Mouse (Mus musculus): ENCODE measurements around the gene 2410004B18Rik. TPM values are rescaled to one million over a fixed set of nuclear protein-coding genes. Genes with fewer than 3 reads are reported as not detected.

The 2410004B18Rik gene
- polyA plus RNA-seq, 2 experiments: 31.2 to 47.8 TPM

- Histone ChIP-seq H3K27ac (replicated peaks; ENCODE audit: low read depth, low read length) (no peak overlapping the region), H3K9ac (ENCODE audit: low read depth, low read length, severe bottlenecking) (peak overlapping the region; percentile 9), H3K4me3 (replicated peaks; ENCODE audit: low read length) (peak overlapping the region; percentile 10; the same call in 1 of the 2 replicates), H3K4me1 (ENCODE audit: control insufficient read depth, insufficient read depth, low read length) (peaks cover 7% of the 10 kb centered on the region), H3K27me3 (ENCODE audit: control insufficient read depth, insufficient read depth, low read length) (no peaks in the 10 kb centered on the region), H3K4me2 (replicated peaks; ENCODE audit: low read depth, low read length, severe bottlenecking) (peak overlapping the region; percentile 30), H3K36me3 (ENCODE audit: control insufficient read depth, insufficient read depth, low read length) (peaks cover 2% of the 10 kb centered on the region; the same call in 1 of the 2 replicates), H3K9me3 (ENCODE audit: control insufficient read depth, low read length) (no peaks in the 10 kb centered on the region)
- no peak for TF ChIP-seq POLR2A (IDR thresholded peaks at IDR 0.05; ENCODE audit: borderline replicate concordance, extremely low read depth, insufficient read depth, insufficient read length)
- 7% methylated on average over 15 of the region's 15 CpGs for WGBS
- ATAC-seq (ENCODE audit: low FRiP score, low read depth) (peak; percentile 83), DNase-seq (ENCODE audit: low spot score) (peak; percentile 82)
These were observed 12.4 kb downstream of the 2410004B18Rik start for GRCm38 (mm10) chr3:145950034-145950814.

- WGBS: 36% methylated on average over 5 of the region's 5 CpGs
- no peak overlapping the region for H3K27ac ChIP-seq (replicated peaks; ENCODE audit: low read depth, low read length)
- TF ChIP-seq POLR2A (IDR thresholded peaks at IDR 0.05; ENCODE audit: borderline replicate concordance, extremely low read depth, insufficient read depth, insufficient read length): no peak
- no peaks in the 10 kb centered on the region for H3K9me3 ChIP-seq (ENCODE audit: control insufficient read depth, low read length)
- H3K4me2 ChIP-seq (replicated peaks; ENCODE audit: low read depth, low read length, severe bottlenecking): no peak overlapping the region; the same call in 1 of the 2 replicates
- DNase-seq (ENCODE audit: low spot score) (no peak), ATAC-seq (ENCODE audit: low FRiP score, low read depth) (no peak)
- H3K27me3 ChIP-seq (ENCODE audit: control insufficient read depth, insufficient read depth, low read length): no peaks in the 10 kb centered on the region
- no peak overlapping the region for H3K9ac ChIP-seq (ENCODE audit: low read depth, low read length, severe bottlenecking)
- no peak overlapping the region for H3K4me3 ChIP-seq (replicated peaks; ENCODE audit: low read length)
- no peaks in the 10 kb centered on the region for H3K36me3 ChIP-seq (ENCODE audit: control insufficient read depth, insufficient read depth, low read length)
- peaks cover 7% of the 10 kb centered on the region for H3K4me1 ChIP-seq (ENCODE audit: control insufficient read depth, insufficient read depth, low read length)
These were observed 13.0 kb downstream of the 2410004B18Rik start for GRCm38 (mm10) chr3:145950815-145951130.

GRCm38 (mm10) chr3:145951287-145952165 lies 13.7 kb downstream of the 2410004B18Rik start:
- DNase-seq (ENCODE audit: low spot score): no peak
- Histone ChIP-seq H3K4me2 (replicated peaks; ENCODE audit: low read depth, low read length, severe bottlenecking) (no peak overlapping the region), H3K9ac (ENCODE audit: low read depth, low read length, severe bottlenecking) (no peak overlapping the region), H3K4me3 (replicated peaks; ENCODE audit: low read length) (no peak overlapping the region), H3K4me1 (ENCODE audit: control insufficient read depth, insufficient read depth, low read length) (peaks cover 4% of the 10 kb centered on the region), H3K9me3 (ENCODE audit: control insufficient read depth, low read length) (no peaks in the 10 kb centered on the region), H3K27ac (replicated peaks; ENCODE audit: low read depth, low read length) (no peak overlapping the region), H3K27me3 (ENCODE audit: control insufficient read depth, insufficient read depth, low read length) (no peaks in the 10 kb centered on the region), H3K36me3 (ENCODE audit: control insufficient read depth, insufficient read depth, low read length) (no peaks in the 10 kb centered on the region)
- TF ChIP-seq POLR2A (IDR thresholded peaks at IDR 0.05; ENCODE audit: borderline replicate concordance, extremely low read depth, insufficient read depth, insufficient read length): no peak
- 73% methylated on average over 17 of the region's 17 CpGs for WGBS
- ATAC-seq (ENCODE audit: low FRiP score, low read depth): no peak

- no peak overlapping the region for H3K9ac ChIP-seq (ENCODE audit: low read depth, low read length, severe bottlenecking)
- ATAC-seq (ENCODE audit: low FRiP score, low read depth) (no peak), DNase-seq (ENCODE audit: low spot score) (no peak)
- no peak overlapping the region for H3K4me2 ChIP-seq (replicated peaks; ENCODE audit: low read depth, low read length, severe bottlenecking)
- H3K36me3 ChIP-seq (ENCODE audit: control insufficient read depth, insufficient read depth, low read length): no peaks in the 10 kb centered on the region
- H3K27me3 ChIP-seq (ENCODE audit: control insufficient read depth, insufficient read depth, low read length): no peaks in the 10 kb centered on the region
- H3K4me1 ChIP-seq (ENCODE audit: control insufficient read depth, insufficient read depth, low read length): peaks cover 4% of the 10 kb centered on the region
- no peak overlapping the region for H3K27ac ChIP-seq (replicated peaks; ENCODE audit: low read depth, low read length)
- H3K4me3 ChIP-seq (replicated peaks; ENCODE audit: low read length): no peak overlapping the region
- no peak for TF ChIP-seq POLR2A (IDR thresholded peaks at IDR 0.05; ENCODE audit: borderline replicate concordance, extremely low read depth, insufficient read depth, insufficient read length)
- 86% methylated on average over 7 of the region's 7 CpGs for WGBS
- H3K9me3 ChIP-seq (ENCODE audit: control insufficient read depth, low read length): 0 out of 2 replicates have a peak, but pooled peaks cover 3% of the 10 kb centered on the region
These were observed 15.1 kb downstream of the 2410004B18Rik start for GRCm38 (mm10) chr3:145952945-145953344.

GRCm38 (mm10) chr3:145953411-145953810 lies 15.6 kb downstream of the 2410004B18Rik start:
- Histone ChIP-seq H3K27me3 (ENCODE audit: control insufficient read depth, insufficient read depth, low read length) (no peaks in the 10 kb centered on the region), H3K27ac (replicated peaks; ENCODE audit: low read depth, low read length) (no peak overlapping the region), H3K4me2 (replicated peaks; ENCODE audit: low read depth, low read length, severe bottlenecking) (no peak overlapping the region), H3K4me1 (ENCODE audit: control insufficient read depth, insufficient read depth, low read length) (peaks cover 4% of the 10 kb centered on the region), H3K9me3 (ENCODE audit: control insufficient read depth, low read length) (0 out of 2 replicates have a peak, but pooled peaks cover 3% of the 10 kb centered on the region), H3K4me3 (replicated peaks; ENCODE audit: low read length) (no peak overlapping the region), H3K9ac (ENCODE audit: low read depth, low read length, severe bottlenecking) (no peak overlapping the region), H3K36me3 (ENCODE audit: control insufficient read depth, insufficient read depth, low read length) (no peaks in the 10 kb centered on the region)
- WGBS: 89% methylated on average over 2 of the region's 2 CpGs
- no peak for TF ChIP-seq POLR2A (IDR thresholded peaks at IDR 0.05; ENCODE audit: borderline replicate concordance, extremely low read depth, insufficient read depth, insufficient read length)
- ATAC-seq (ENCODE audit: low FRiP score, low read depth): no peak
- no peak for DNase-seq (ENCODE audit: low spot score)
